13 mouse cellular contexts compared by ENCODE assay signal in genomic region chr4:54332261-54332660, GRCm38 (mm10).
DNase-seq lines count a peak whose midpoint lies in the region; ATAC-seq and TF ChIP-seq lines count a peak whose summit lies in the region.
"Had no signal": no experiment of that assay in that cellular context is flagged by ENCODE, and none has a peak within 500 bp of the region (broad histone marks: within the 10 kb centered on the region; RNA-seq: fewer than 3 reads in every experiment).

No protein-coding gene starts in this region.

- no peak for TF ChIP-seq POLR2A in limb, embryonic 14.5 days (IDR thresholded peaks at IDR 0.05; ENCODE audit: borderline replicate concordance, extremely low read depth, insufficient read depth, insufficient read length)

- H3K4me1 ChIP-seq in heart, embryonic 13.5 days: peaks cover 15% of the 10 kb centered on the region
- no peaks in the 10 kb centered on the region for H3K4me1 ChIP-seq in embryonic facial prominence, embryonic 11.5 days (ENCODE audit: control insufficient read depth, insufficient read depth, low read length)
- peaks cover 61% of the 10 kb centered on the region for H3K4me1 ChIP-seq in forebrain, embryonic 13.5 days
- peaks cover 14% of the 10 kb centered on the region; the same call in 1 of the 2 replicates for H3K4me1 ChIP-seq in limb, embryonic 14.5 days (ENCODE audit: control insufficient read depth, insufficient read depth, low read length)

- H3K36me3 ChIP-seq in heart, embryonic 13.5 days: no peaks in the 10 kb centered on the region
- H3K36me3 ChIP-seq in embryonic facial prominence, embryonic 11.5 days (replicated peaks; ENCODE audit: control insufficient read depth, insufficient read depth, low read depth, low read length): no peaks in the 10 kb centered on the region
- no peaks in the 10 kb centered on the region for H3K36me3 ChIP-seq in forebrain, embryonic 13.5 days (ENCODE audit: poor library complexity, severe bottlenecking)
- H3K36me3 ChIP-seq in limb, embryonic 14.5 days (ENCODE audit: control insufficient read depth, insufficient read depth, low read length): no peaks in the 10 kb centered on the region
- H3K36me3 ChIP-seq: G1E had no signal

- WGBS in heart, embryonic 13.5 days: 72% methylated on average over 7 of the region's 7 CpGs
- WGBS in embryonic facial prominence, embryonic 11.5 days: 65% methylated on average over 7 of the region's 7 CpGs
- 46% methylated on average over 7 of the region's 7 CpGs for WGBS in forebrain, embryonic 13.5 days
- WGBS in limb, embryonic 14.5 days: 80% methylated on average over 7 of the region's 7 CpGs

- DNase-seq in heart, postnatal 25 days (ENCODE audit: low spot score): no peak
- no peak for DNase-seq in embryonic facial prominence, embryonic 11.5 days (ENCODE audit: low spot score)
- DNase-seq in limb, embryonic 14.5 days (ENCODE audit: low spot score): no peak
- no peak for DNase-seq in gastrocnemius, postnatal 36 days
- DNase-seq in adrenal gland, adult 2 months: no peak
- DNase-seq: cerebellum, adult 2 months; layer of hippocampus, postnatal 36 days; thymus, postnatal 4 days had no signal

- H3K9ac ChIP-seq in heart, embryonic 13.5 days: no peak overlapping the region
- no peak overlapping the region for H3K9ac ChIP-seq in embryonic facial prominence, embryonic 11.5 days (replicated peaks; ENCODE audit: low read length)
- H3K9ac ChIP-seq in forebrain, embryonic 13.5 days: no peak overlapping the region
- no peak overlapping the region for H3K9ac ChIP-seq in limb, embryonic 14.5 days (ENCODE audit: low read depth, low read length, severe bottlenecking)

- H3K27me3 ChIP-seq in heart, embryonic 13.5 days (replicated peaks): no peaks in the 10 kb centered on the region
- no peaks in the 10 kb centered on the region for H3K27me3 ChIP-seq in embryonic facial prominence, embryonic 11.5 days (ENCODE audit: control insufficient read depth, insufficient read depth, low read length)
- no peaks in the 10 kb centered on the region for H3K27me3 ChIP-seq in forebrain, embryonic 13.5 days
- H3K27me3 ChIP-seq in limb, embryonic 14.5 days (ENCODE audit: control insufficient read depth, insufficient read depth, low read length): no peaks in the 10 kb centered on the region

- H3K4me2 ChIP-seq in heart, embryonic 13.5 days: no peak overlapping the region
- no peak overlapping the region for H3K4me2 ChIP-seq in embryonic facial prominence, embryonic 11.5 days (ENCODE audit: low read depth, low read length)
- H3K4me2 ChIP-seq in forebrain, embryonic 13.5 days: peak overlapping the region; percentile 21
- no peak overlapping the region for H3K4me2 ChIP-seq in limb, embryonic 14.5 days (replicated peaks; ENCODE audit: low read depth, low read length, severe bottlenecking)

- intact Hi-C loops in heart, postnatal 25 days (cut with DNase I): no loop called here
- intact Hi-C loops in gastrocnemius, postnatal 36 days (cut with DNase I): no loop called here

- no peaks in the 10 kb centered on the region for H3K9me3 ChIP-seq in heart, embryonic 13.5 days
- no peaks in the 10 kb centered on the region for H3K9me3 ChIP-seq in embryonic facial prominence, embryonic 11.5 days (replicated peaks; ENCODE audit: control insufficient read depth, low read length)
- no peaks in the 10 kb centered on the region for H3K9me3 ChIP-seq in forebrain, embryonic 13.5 days (replicated peaks)
- no peaks in the 10 kb centered on the region for H3K9me3 ChIP-seq in limb, embryonic 14.5 days (ENCODE audit: control insufficient read depth, low read length)

- H3K4me3 ChIP-seq in heart, embryonic 13.5 days: no peak overlapping the region
- no peak overlapping the region for H3K4me3 ChIP-seq in embryonic facial prominence, embryonic 11.5 days (ENCODE audit: low read depth, low read length)
- H3K4me3 ChIP-seq in forebrain, embryonic 13.5 days: no peak overlapping the region
- H3K4me3 ChIP-seq in limb, embryonic 14.5 days (replicated peaks; ENCODE audit: low read length): no peak overlapping the region

- ATAC-seq in heart, embryonic 13.5 days (ENCODE audit: extremely low read depth, insufficient number of reproducible peaks, low FRiP score, low TSS enrichment): no peak
- no peak for ATAC-seq in embryonic facial prominence, embryonic 11.5 days (replicated peaks; ENCODE audit: insufficient number of reproducible peaks, low FRiP score, low TSS enrichment, low read depth)
- ATAC-seq in forebrain, embryonic 13.5 days: no peak; the same call in 1 of the 2 replicates
- no peak for ATAC-seq in limb, embryonic 14.5 days (ENCODE audit: low FRiP score, low read depth)
- no peak for ATAC-seq in megakaryocyte, adult 5-6 weeks (ENCODE audit: poor library complexity, severe bottlenecking)

- H3K27ac ChIP-seq in heart, embryonic 13.5 days (replicated peaks): 0 out of 2 replicates have a peak overlapping the region, but pooled peaks have one; percentile 45
- peak overlapping the region; percentile 63 for H3K27ac ChIP-seq in embryonic facial prominence, embryonic 11.5 days (replicated peaks; ENCODE audit: low read depth, low read length)
- peak overlapping the region; percentile 89 for H3K27ac ChIP-seq in forebrain, embryonic 13.5 days
- H3K27ac ChIP-seq in limb, embryonic 14.5 days (replicated peaks; ENCODE audit: low read depth, low read length): peak overlapping the region; percentile 67; the same call in 1 of the 2 replicates
- H3K27ac ChIP-seq: kidney, postnatal 0 days had no signal
